Mouse (Mus musculus): ENCODE results near the gene Eda. TPM values are rescaled to one million over a fixed set of nuclear protein-coding genes. Genes with fewer than 3 reads are reported as not detected.

Eda gene
- polyA plus RNA-seq, 1 experiment from 2014 or later: 3.6 TPM

- DNase-seq: no peak
- ATAC-seq (ENCODE audit: insufficient read depth): no peak
- Histone ChIP-seq H3K9me3 (ENCODE audit: low read depth, low read length) (no peaks in the 10 kb centered on the region), H3K27ac (ENCODE audit: low read depth) (no peak overlapping the region), H3K27me3 (ENCODE audit: insufficient read depth, low read length) (no peaks in the 10 kb centered on the region), H3K4me2 (no peak overlapping the region), H3K36me3 (ENCODE audit: insufficient read depth) (no peaks in the 10 kb centered on the region), H3K4me3 (ENCODE audit: low read depth, low read length) (no peak overlapping the region), H3K4me1 (ENCODE audit: insufficient read depth) (no peaks in the 10 kb centered on the region; the same call in 1 of the 2 replicates), H3K9ac (no peak overlapping the region)
- WGBS: 66% methylated on average over 2 of the region's 2 CpGs
- TF ChIP-seq CTCF (IDR thresholded peaks at IDR 0.05; ENCODE audit: low read depth): 0 out of 2 replicates have a peak, but pooled peaks have one; percentile 18
Measured at GRCm38 (mm10) chrX:99978354-99978753, 2.9 kb downstream of the Eda start.

- WGBS: 85% methylated on average over 1 of the region's 1 CpGs
- H3K9me3 ChIP-seq (ENCODE audit: low read depth, low read length): no peaks in the 10 kb centered on the region
- no peak overlapping the region for H3K27ac ChIP-seq (ENCODE audit: low read depth)
- H3K36me3 ChIP-seq (ENCODE audit: insufficient read depth): no peaks in the 10 kb centered on the region
- no peaks in the 10 kb centered on the region for H3K27me3 ChIP-seq (ENCODE audit: insufficient read depth, low read length)
- no peak overlapping the region for H3K9ac ChIP-seq
- no peak for DNase-seq
- ATAC-seq (ENCODE audit: insufficient read depth): no peak
- H3K4me2 ChIP-seq: no peak overlapping the region
- H3K4me1 ChIP-seq (ENCODE audit: insufficient read depth): no peaks in the 10 kb centered on the region
- H3K4me3 ChIP-seq (ENCODE audit: low read depth, low read length): no peak overlapping the region
- TF ChIP-seq CTCF (IDR thresholded peaks at IDR 0.05; ENCODE audit: low read depth): no peak
Measured at GRCm38 (mm10) chrX:99993434-99993833, 18.0 kb downstream of the Eda start.

- ATAC-seq (ENCODE audit: insufficient read depth) (no peak), DNase-seq (no peak)
- TF ChIP-seq CTCF (IDR thresholded peaks at IDR 0.05; ENCODE audit: low read depth): no peak
- H3K4me1 ChIP-seq (ENCODE audit: insufficient read depth): no peaks in the 10 kb centered on the region
- no peaks in the 10 kb centered on the region for H3K9me3 ChIP-seq (ENCODE audit: low read depth, low read length)
- WGBS: 76% methylated on average over 2 of the region's 2 CpGs
- no peak overlapping the region for H3K9ac ChIP-seq
- H3K4me2 ChIP-seq: no peak overlapping the region
- H3K36me3 ChIP-seq (ENCODE audit: insufficient read depth): no peaks in the 10 kb centered on the region
- no peak overlapping the region for H3K27ac ChIP-seq (ENCODE audit: low read depth)
- H3K4me3 ChIP-seq (ENCODE audit: low read depth, low read length): no peak overlapping the region
- no peaks in the 10 kb centered on the region for H3K27me3 ChIP-seq (ENCODE audit: insufficient read depth, low read length)
Measured at GRCm38 (mm10) chrX:99999342-99999741, 23.9 kb downstream of the Eda start.

- WGBS: 25% methylated on average over 1 of the region's 1 CpGs
- ATAC-seq (ENCODE audit: insufficient read depth): no peak
Measured at GRCm38 (mm10) chrX:100118362-100118761, 143.0 kb downstream of the Eda start.

GRCm38 (mm10) chrX:100195286-100195685, 219.9 kb downstream of the Eda start:
- no peak overlapping the region for H3K4me3 ChIP-seq (ENCODE audit: low read depth, low read length)
- no peaks in the 10 kb centered on the region for H3K27me3 ChIP-seq (ENCODE audit: insufficient read depth, low read length)
- H3K9ac ChIP-seq: no peak overlapping the region
- no peaks in the 10 kb centered on the region for H3K4me1 ChIP-seq (ENCODE audit: insufficient read depth)
- WGBS: 28% methylated on average over 2 of the region's 2 CpGs
- ATAC-seq (ENCODE audit: insufficient read depth) (no peak), DNase-seq (peak; percentile 60)
- H3K27ac ChIP-seq (ENCODE audit: low read depth): no peak overlapping the region
- no peak for TF ChIP-seq CTCF (IDR thresholded peaks at IDR 0.05; ENCODE audit: low read depth)
- no peaks in the 10 kb centered on the region for H3K36me3 ChIP-seq (ENCODE audit: insufficient read depth)
- H3K9me3 ChIP-seq (ENCODE audit: low read depth, low read length): no peaks in the 10 kb centered on the region
- H3K4me2 ChIP-seq: no peak overlapping the region

More at GRCm38 (mm10) chrX:100118362-100118761, 143.0 kb downstream of the Eda start:
- no peaks in the 10 kb centered on the region for H3K27me3 ChIP-seq (ENCODE audit: insufficient read depth, low read length)
- no peak overlapping the region for H3K27ac ChIP-seq (ENCODE audit: low read depth)
- H3K36me3 ChIP-seq (ENCODE audit: insufficient read depth): no peaks in the 10 kb centered on the region
- H3K4me2 ChIP-seq: no peak overlapping the region
- DNase-seq: no peak
- TF ChIP-seq CTCF (IDR thresholded peaks at IDR 0.05; ENCODE audit: low read depth): no peak
- H3K4me1 ChIP-seq (ENCODE audit: insufficient read depth): no peaks in the 10 kb centered on the region
- no peak overlapping the region for H3K4me3 ChIP-seq (ENCODE audit: low read depth, low read length)
- no peak overlapping the region for H3K9ac ChIP-seq
- no peaks in the 10 kb centered on the region for H3K9me3 ChIP-seq (ENCODE audit: low read depth, low read length)

- DNase-seq (no peak), ATAC-seq (ENCODE audit: insufficient read depth) (no peak)
- Histone ChIP-seq H3K4me2 (no peak overlapping the region), H3K9ac (no peak overlapping the region), H3K9me3 (ENCODE audit: low read depth, low read length) (no peaks in the 10 kb centered on the region), H3K4me1 (ENCODE audit: insufficient read depth) (no peaks in the 10 kb centered on the region), H3K27ac (ENCODE audit: low read depth) (no peak overlapping the region), H3K27me3 (ENCODE audit: insufficient read depth, low read length) (no peaks in the 10 kb centered on the region), H3K4me3 (ENCODE audit: low read depth, low read length) (no peak overlapping the region), H3K36me3 (ENCODE audit: insufficient read depth) (no peaks in the 10 kb centered on the region)
- no peak for TF ChIP-seq CTCF (IDR thresholded peaks at IDR 0.05; ENCODE audit: low read depth)
Measured at GRCm38 (mm10) chrX:100313652-100314051, 338.2 kb downstream of the Eda start.

GRCm38 (mm10) chrX:100314172-100314902, 338.9 kb downstream of the Eda start:
- no peak overlapping the region for H3K4me3 ChIP-seq (ENCODE audit: low read depth, low read length)
- no peaks in the 10 kb centered on the region for H3K36me3 ChIP-seq (ENCODE audit: insufficient read depth)
- H3K27me3 ChIP-seq (ENCODE audit: insufficient read depth, low read length): no peaks in the 10 kb centered on the region
- no peak overlapping the region for H3K27ac ChIP-seq (ENCODE audit: low read depth)
- H3K9ac ChIP-seq: no peak overlapping the region
- ATAC-seq (ENCODE audit: insufficient read depth): no peak
- no peaks in the 10 kb centered on the region for H3K9me3 ChIP-seq (ENCODE audit: low read depth, low read length)
- H3K4me2 ChIP-seq: no peak overlapping the region
- no peak for DNase-seq
- H3K4me1 ChIP-seq (ENCODE audit: insufficient read depth): no peaks in the 10 kb centered on the region
- TF ChIP-seq CTCF (IDR thresholded peaks at IDR 0.05; ENCODE audit: low read depth): no peak
